Mouse (Mus musculus): ENCODE measurements around the gene Kcnj3.

The Kcnj3 gene

GRCm38 (mm10) chr2:55505712-55506111 lies 69.9 kb downstream of the Kcnj3 start:
- DNase-seq (ENCODE audit: low spot score in 2 of 2): no peak

GRCm38 (mm10) chr2:55517297-55517696 lies 81.5 kb downstream of the Kcnj3 start:
- no peak for DNase-seq (ENCODE audit: low spot score in 2 of 2)

GRCm38 (mm10) chr2:55532738-55533491 lies 97.1 kb downstream of the Kcnj3 start:
- DNase-seq (ENCODE audit: low spot score in 2 of 2): no peak

GRCm38 (mm10) chr2:55534946-55535345 lies 99.2 kb downstream of the Kcnj3 start:
- DNase-seq (ENCODE audit: low spot score in 2 of 2): no peak

GRCm38 (mm10) chr2:55535482-55535881 lies 99.7 kb downstream of the Kcnj3 start:
- no peak for DNase-seq (ENCODE audit: low spot score in 2 of 2)

- DNase-seq (ENCODE audit: low spot score in 2 of 2): no peak
Observed at GRCm38 (mm10) chr2:55547612-55548011, 111.8 kb downstream of the Kcnj3 start.

- DNase-seq (ENCODE audit: low spot score in 2 of 2): no peak
Observed at GRCm38 (mm10) chr2:55558368-55558985, 122.7 kb downstream of the Kcnj3 start.

GRCm38 (mm10) chr2:55569291-55569690 lies 133.5 kb downstream of the Kcnj3 start:
- no peak for DNase-seq (ENCODE audit: low spot score in 2 of 2)

GRCm38 (mm10) chr2:55571425-55571824 lies 135.7 kb downstream of the Kcnj3 start:
- DNase-seq (ENCODE audit: low spot score in 2 of 2): no peak

- no peak for DNase-seq (ENCODE audit: low spot score in 2 of 2)
Observed at GRCm38 (mm10) chr2:55580286-55580685, 144.5 kb downstream of the Kcnj3 start.

- no peak for DNase-seq (ENCODE audit: low spot score in 2 of 2)
Observed at GRCm38 (mm10) chr2:55591226-55591988, 155.6 kb downstream of the Kcnj3 start.
